Mouse (Mus musculus): ENCODE data around the gene Emp3.

GRCm38 (mm10) chr7:45924429-45924816 is 3.2 kb upstream of the Emp3 start:
- TF ChIP-seq POLR2A (IDR thresholded peaks at IDR 0.05; ENCODE audit: insufficient read length, low read depth): no peak
- no peak for TF ChIP-seq USF1 (IDR thresholded peaks at IDR 0.05; ENCODE audit: low read depth)
- TF ChIP-seq TCF12 (IDR thresholded peaks at IDR 0.05; ENCODE audit: insufficient read depth, poor library complexity, severe bottlenecking): no peak
- TF ChIP-seq POLR2AphosphoS2 (IDR thresholded peaks at IDR 0.05; ENCODE audit: insufficient read length, low read depth): no peak
- TF ChIP-seq MYOG (IDR thresholded peaks at IDR 0.05; ENCODE audit: control insufficient read depth in 1 of 3, insufficient read depth in 1 of 3, insufficient read length in 2 of 3, low read depth in 2 of 3): no peak
- no peak for TF ChIP-seq E2F4 (IDR thresholded peaks at IDR 0.05; ENCODE audit: insufficient read depth)
- no peak for TF ChIP-seq SRF (IDR thresholded peaks at IDR 0.05; ENCODE audit: control insufficient read depth, insufficient read length, low read depth)

Data from myocyte (in vitro differentiated cells).